Mouse (Mus musculus): Measurements from ENCODE around the gene Brox. TPM values are rescaled to one million over a fixed set of nuclear protein-coding genes. Genes with fewer than 3 reads are reported as not detected.

Gene Brox
- polyA plus RNA-seq (2017; shearing (Covaris generic)), result 75.2 TPM

DNA sequence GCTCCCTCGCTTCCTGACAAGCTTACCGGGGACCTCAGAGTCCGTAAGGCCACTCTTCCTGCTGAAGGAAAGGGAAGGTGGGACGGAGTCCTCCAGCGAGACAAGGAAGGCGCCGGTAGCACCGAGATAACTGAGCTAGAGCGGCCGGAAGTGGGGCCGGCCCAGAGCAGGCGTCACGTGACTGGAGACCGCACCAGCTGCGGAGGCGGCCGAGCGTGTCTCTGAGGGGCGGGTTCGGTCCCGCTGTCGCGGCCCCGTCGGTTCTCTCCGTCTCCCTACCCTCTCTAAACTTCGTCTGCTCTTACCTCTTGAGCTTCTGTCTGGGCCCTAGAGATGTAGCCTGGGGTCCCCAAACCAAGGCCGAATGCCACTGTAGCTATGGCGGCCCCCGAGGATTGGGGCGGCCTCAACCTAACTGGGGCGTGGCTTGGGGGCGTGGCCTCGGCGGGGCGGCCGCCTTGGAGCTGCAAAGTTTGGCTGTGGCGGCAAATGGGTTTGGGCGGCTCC lies at the start of gene Brox:
Brox (minus strand) TSS at position 393 of the 507 bp plus-strand sequence.

DNA sequence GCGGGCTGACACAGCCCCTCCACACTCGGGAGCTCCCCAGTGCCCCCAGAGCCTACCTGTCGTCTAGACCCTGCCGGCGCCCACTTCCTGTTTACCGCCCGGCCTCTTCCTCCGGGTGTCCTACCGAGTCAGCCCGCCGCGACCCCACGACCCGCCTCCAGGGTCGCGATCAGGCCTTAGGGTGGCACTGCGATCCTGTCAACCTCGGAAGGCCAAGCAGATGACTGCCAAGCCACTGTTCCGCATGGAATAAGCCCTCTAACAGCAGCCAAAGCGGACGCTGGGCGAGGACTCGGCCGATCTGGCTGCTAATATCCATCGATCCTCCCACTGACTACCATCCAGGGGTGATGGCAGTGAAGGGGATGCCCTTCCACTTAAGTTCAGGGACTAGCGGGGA lies 604 bp downstream of the Brox start, which contains the start of gene Aida:
Aida (plus strand) TSS at position 126 of the 400 bp plus-strand sequence.

Other genes with a start within 250 kb of the Brox start
- 18.3 TPM for gene Disp1, start 75.7 kb downstream of the Brox start, polyA plus RNA-seq (2017; shearing (Covaris generic))
- gene Aida, start 679 bp downstream of the Brox start, polyA plus RNA-seq (2017; shearing (Covaris generic)), result 17.2 TPM
- gene Mia3, start 72.3 kb upstream of the Brox start, polyA plus RNA-seq (2017; shearing (Covaris generic)), result 245 TPM
- 23.5 TPM for gene Taf1a, start 91.7 kb upstream of the Brox start, polyA plus RNA-seq (2017; shearing (Covaris generic))
- gene Hhipl2, start 120.9 kb upstream of the Brox start, polyA plus RNA-seq (2017; shearing (Covaris generic)), result not detected

Measured in naive thymus-derived CD4-positive, alpha-beta T cell, adult 5 months (primary cell).